Mouse (Mus musculus) kidney, postnatal 25 days (tissue): Measurements from ENCODE around the gene Olfr594.
"Not testable (repeated sequence)": the region's sequence is repeated elsewhere in the genome, so short reads cannot be mapped to it uniquely, and the experiment has no call there.

Experiments used
- DNase-seq, 2 experiments: peaks; one replicate each; pipeline ENCODE4 v3.0.0; 2021; ENCODE audit warnings: mixed read lengths in 2 of 2

Olfr594 gene

GRCm38 (mm10) chr7:103216696-103217095 lies at the start of gene Olfr594:
Olfr594 (plus strand) TSS chr7:103216996.
- no peak for DNase-seq

GRCm38 (mm10) chr7:103169697-103170096 lies 47.1 kb upstream of the Olfr594 start:
- DNase-seq: no peak

- no peak for DNase-seq
Observed at GRCm38 (mm10) chr7:103178240-103178639, 38.6 kb upstream of the Olfr594 start, which contains the start of gene Olfr591. Olfr591 (minus strand) TSS chr7:103178340.

GRCm38 (mm10) chr7:103184503-103184902 lies 32.3 kb upstream of the Olfr594 start, which contains the start of gene Olfr592:
Olfr592 (plus strand) TSS chr7:103184803.
- not testable (repeated sequence) for DNase-seq

- no peak for DNase-seq
Observed at GRCm38 (mm10) chr7:103211562-103211961, 5.2 kb upstream of the Olfr594 start, which contains the start of gene Olfr593. Olfr593 (plus strand) TSS chr7:103211862.

GRCm38 (mm10) chr7:103212050-103212449 lies 4.7 kb upstream of the Olfr594 start:
- DNase-seq: not testable (repeated sequence)

- DNase-seq: not testable (repeated sequence)
Observed at GRCm38 (mm10) chr7:103252405-103252804, 35.6 kb downstream of the Olfr594 start, which contains the start of gene Usp17ld. Usp17ld (minus strand) TSS chr7:103252505.
